Mouse (Mus musculus): ENCODE data around the gene Arhgef28. TPM values are rescaled to one million over a fixed set of nuclear protein-coding genes. Genes with fewer than 3 reads are reported as not detected.

Arhgef28 gene
- total RNA-seq, 2 experiments from 2014 or later: 90.3 to 90.9 TPM

- DNase-seq (ENCODE audit: extremely low spot score in 1 of 2, low spot score in 1 of 2): no peak
Observed at GRCm38 (mm10) chr13:98184632-98185031, 21.6 kb downstream of the Arhgef28 start.

GRCm38 (mm10) chr13:98183157-98183878 is 22.9 kb downstream of the Arhgef28 start:
- DNase-seq (ENCODE audit: extremely low spot score in 1 of 2, low spot score in 1 of 2): no peak

- no peak for DNase-seq (ENCODE audit: extremely low spot score in 1 of 2, low spot score in 1 of 2)
Observed at GRCm38 (mm10) chr13:98182330-98182729, 23.9 kb downstream of the Arhgef28 start.

- DNase-seq (ENCODE audit: extremely low spot score in 1 of 2, low spot score in 1 of 2): no peak
Observed at GRCm38 (mm10) chr13:98180636-98181035, 25.6 kb downstream of the Arhgef28 start.

- DNase-seq (ENCODE audit: extremely low spot score in 1 of 2, low spot score in 1 of 2): no peak
Observed at GRCm38 (mm10) chr13:98175323-98176007, 30.8 kb downstream of the Arhgef28 start.

GRCm38 (mm10) chr13:98173008-98173407 is 33.2 kb downstream of the Arhgef28 start:
- no peak for DNase-seq (ENCODE audit: extremely low spot score in 1 of 2, low spot score in 1 of 2)

GRCm38 (mm10) chr13:98172365-98172764 is 33.9 kb downstream of the Arhgef28 start:
- no peak for DNase-seq (ENCODE audit: extremely low spot score in 1 of 2, low spot score in 1 of 2)

GRCm38 (mm10) chr13:98171706-98172105 is 34.5 kb downstream of the Arhgef28 start:
- DNase-seq (ENCODE audit: extremely low spot score in 1 of 2, low spot score in 1 of 2): peak; percentile 40 to 44

GRCm38 (mm10) chr13:98171257-98171656 is 35.0 kb downstream of the Arhgef28 start:
- peak; percentile 48 to 65 for DNase-seq (ENCODE audit: extremely low spot score in 1 of 2, low spot score in 1 of 2)

GRCm38 (mm10) chr13:98164878-98165277 is 41.4 kb downstream of the Arhgef28 start:
- no peak for DNase-seq (ENCODE audit: extremely low spot score in 1 of 2, low spot score in 1 of 2)

- no peak for DNase-seq (ENCODE audit: extremely low spot score in 1 of 2, low spot score in 1 of 2)
Observed at GRCm38 (mm10) chr13:98161496-98161895, 44.7 kb downstream of the Arhgef28 start.

- no peak for DNase-seq (ENCODE audit: extremely low spot score in 1 of 2, low spot score in 1 of 2)
Observed at GRCm38 (mm10) chr13:98156656-98157055, 49.6 kb downstream of the Arhgef28 start.

GRCm38 (mm10) chr13:98152759-98153158 is 53.5 kb downstream of the Arhgef28 start:
- no peak for DNase-seq (ENCODE audit: extremely low spot score in 1 of 2, low spot score in 1 of 2)

- no peak for DNase-seq (ENCODE audit: extremely low spot score in 1 of 2, low spot score in 1 of 2)
Observed at GRCm38 (mm10) chr13:98147532-98147931, 58.7 kb downstream of the Arhgef28 start.

- no peak for DNase-seq (ENCODE audit: extremely low spot score in 1 of 2, low spot score in 1 of 2)
Observed at GRCm38 (mm10) chr13:98146573-98147160, 59.6 kb downstream of the Arhgef28 start.

- no peak for DNase-seq (ENCODE audit: extremely low spot score in 1 of 2, low spot score in 1 of 2)
Observed at GRCm38 (mm10) chr13:98145310-98145709, 60.9 kb downstream of the Arhgef28 start.

- DNase-seq (ENCODE audit: extremely low spot score in 1 of 2, low spot score in 1 of 2): no peak
Observed at GRCm38 (mm10) chr13:98143000-98143399, 63.2 kb downstream of the Arhgef28 start.

- DNase-seq (ENCODE audit: extremely low spot score in 1 of 2, low spot score in 1 of 2): no peak
Observed at GRCm38 (mm10) chr13:98140626-98141025, 65.6 kb downstream of the Arhgef28 start.

- no peak for DNase-seq (ENCODE audit: extremely low spot score in 1 of 2, low spot score in 1 of 2)
Observed at GRCm38 (mm10) chr13:98138786-98139185, 67.5 kb downstream of the Arhgef28 start.

GRCm38 (mm10) chr13:98135890-98136555 is 70.2 kb downstream of the Arhgef28 start:
- DNase-seq (ENCODE audit: extremely low spot score in 1 of 2, low spot score in 1 of 2): no peak

- no peak for DNase-seq (ENCODE audit: extremely low spot score in 1 of 2, low spot score in 1 of 2)
Observed at GRCm38 (mm10) chr13:98132951-98133350, 73.3 kb downstream of the Arhgef28 start.

Measured in layer of hippocampus, postnatal 25 days (tissue).